Mouse (Mus musculus) lung, postnatal 10 days (tissue): ENCODE measurements around the gene Rpusd1.
"Not testable (repeated sequence)": the region's sequence is repeated elsewhere in the genome, so short reads cannot be mapped to it uniquely, and the experiment has no call there.

Source experiments
- DNase-seq: peaks from one replicate; pipeline ENCODE4 v3.0.0; 2021

Rpusd1 gene

DNA sequence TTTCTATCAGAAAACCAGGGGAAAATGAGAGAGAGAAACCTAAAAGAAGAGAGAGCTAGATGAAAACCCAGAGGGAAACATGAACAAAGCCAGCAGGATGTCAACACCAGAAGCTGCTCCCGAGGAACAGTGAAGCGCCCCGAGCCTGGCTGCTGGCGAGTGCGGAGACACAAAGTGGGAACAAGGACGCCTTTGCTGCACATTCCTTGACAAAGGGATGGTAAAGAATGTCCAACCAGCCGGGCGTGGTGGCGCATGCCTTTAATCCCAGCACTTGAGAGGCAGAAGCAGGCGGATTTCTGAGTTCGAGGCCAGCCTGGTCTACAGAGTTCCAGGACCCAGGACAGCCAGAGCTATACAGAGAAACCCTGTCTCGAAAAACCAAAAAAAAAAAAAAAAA, 14.0 kb downstream of the Rpusd1 start:
- not testable (repeated sequence) for DNase-seq

DNA sequence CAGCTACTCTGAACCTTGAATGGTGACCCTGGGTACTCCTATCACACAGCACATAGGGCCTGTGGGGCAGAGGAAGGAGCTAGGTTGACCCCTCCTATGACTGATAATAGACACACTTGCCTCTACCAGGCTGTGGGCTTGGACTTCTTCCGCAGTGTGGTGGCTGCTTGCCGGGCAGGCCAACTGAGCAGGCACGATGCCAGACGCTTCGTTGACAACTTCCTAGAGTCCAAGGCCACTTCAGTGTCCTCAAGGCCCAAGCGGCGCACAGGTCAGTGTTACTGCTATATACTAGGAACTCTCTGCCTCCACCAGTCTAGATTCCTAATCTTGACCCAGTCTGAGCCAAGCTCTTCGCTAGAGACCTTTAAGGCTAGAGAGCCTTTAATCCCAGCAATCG, 16.4 kb downstream of the Rpusd1 start:
- no peak for DNase-seq

DNA sequence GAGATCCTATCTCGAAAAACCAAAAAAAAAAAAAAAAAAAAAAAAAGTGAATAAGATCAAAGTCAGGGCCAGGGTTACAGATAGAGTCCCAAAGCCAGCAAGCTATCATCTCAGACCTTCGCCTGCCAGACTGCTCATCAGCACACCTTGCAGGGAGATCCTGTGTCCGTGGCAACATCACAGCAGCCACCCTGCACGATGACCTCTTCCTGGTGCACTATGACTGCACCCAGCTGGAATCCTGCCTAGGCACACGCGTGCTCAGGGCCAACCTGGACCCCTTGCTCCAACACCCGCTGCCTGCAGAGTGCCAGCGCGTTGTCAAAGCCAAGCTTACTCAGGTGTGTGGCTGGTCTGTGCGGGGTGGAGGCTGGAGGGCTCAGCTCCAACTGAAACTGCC, 16.8 kb downstream of the Rpusd1 start:
- no peak for DNase-seq

DNA sequence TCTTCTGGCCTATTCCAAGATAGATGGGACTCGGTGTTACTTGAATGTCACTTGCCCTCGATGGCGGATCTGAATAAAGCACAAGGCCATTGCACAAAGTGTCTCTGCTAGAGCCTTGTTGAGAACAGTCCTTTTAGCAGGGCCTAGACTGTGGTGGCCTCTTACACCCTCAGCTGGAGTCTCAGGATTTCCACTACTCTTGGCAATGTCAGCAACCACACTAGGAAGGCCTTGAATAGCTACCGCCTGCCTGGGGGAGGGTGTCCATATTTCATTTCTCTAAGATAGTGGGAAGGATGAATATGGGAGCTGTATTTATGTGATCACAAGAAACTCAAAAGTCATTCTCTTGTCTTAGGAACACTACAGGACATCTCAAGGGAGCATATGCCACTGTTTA, 20.8 kb downstream of the Rpusd1 start:
- DNase-seq, result no peak

DNA sequence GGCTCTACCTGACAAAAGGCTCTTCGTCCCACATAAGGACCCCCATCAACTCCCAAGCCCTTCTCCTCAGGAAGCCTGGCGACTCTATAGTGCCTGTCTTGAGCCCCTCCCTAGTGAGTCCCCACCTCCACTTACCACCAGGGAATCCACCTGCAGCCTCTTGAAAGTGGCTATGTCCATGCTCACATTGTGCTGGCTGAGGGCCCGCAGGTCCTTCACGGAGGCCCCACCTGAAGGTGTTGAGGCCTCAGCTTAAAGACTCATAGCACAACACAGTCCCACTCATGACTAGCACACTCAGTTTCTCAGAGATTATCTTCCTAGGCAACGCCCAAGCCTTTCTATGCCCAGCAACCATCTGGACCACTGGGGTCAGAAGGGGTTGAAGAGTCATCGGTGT, 21.8 kb downstream of the Rpusd1 start:
- no peak for DNase-seq

DNA sequence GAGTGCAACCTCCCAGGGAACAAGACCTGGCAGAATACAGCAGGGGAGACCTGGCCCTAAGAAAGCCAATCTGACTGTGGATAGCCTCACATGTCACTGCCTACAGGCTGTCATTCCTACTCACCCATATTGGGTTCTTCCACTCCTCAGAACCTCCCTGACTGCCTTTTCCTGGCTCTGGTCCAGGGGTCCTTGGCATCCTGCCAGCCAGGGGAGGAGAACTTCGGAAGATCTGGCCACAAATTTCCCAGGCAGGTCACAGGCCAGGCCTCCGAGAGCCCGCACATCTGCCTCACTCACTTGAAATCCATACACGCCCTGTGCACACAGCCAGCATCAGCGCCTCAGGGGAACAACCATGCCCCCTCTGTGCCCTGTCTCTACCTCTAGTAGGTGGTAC, 24.0 kb downstream of the Rpusd1 start:
- DNase-seq, result peak; percentile 68

DNA sequence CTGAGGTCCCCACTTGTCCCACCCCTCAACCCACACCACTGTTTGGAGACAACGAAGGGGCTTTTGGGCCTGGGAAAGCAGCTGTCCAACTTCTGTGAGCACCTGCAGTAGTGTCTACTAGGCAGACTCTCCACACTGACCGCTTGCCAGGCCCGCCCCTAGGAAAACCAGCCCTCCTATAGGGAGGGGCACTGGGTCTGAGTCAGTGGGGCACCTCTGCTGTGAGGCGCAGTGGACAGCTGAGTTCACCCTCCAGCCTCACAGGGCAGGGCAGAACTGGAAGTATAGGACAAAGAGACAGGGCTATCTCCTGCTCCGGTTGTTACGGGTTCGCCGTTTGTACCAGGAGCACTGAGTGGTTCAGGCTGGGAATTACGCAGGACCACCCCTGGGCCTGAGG, 26.8 kb downstream of the Rpusd1 start, which contains the start of gene Msln:
Msln (minus strand) TSS at position 138 of the 400 bp plus-strand sequence.
- DNase-seq, result no peak

DNA sequence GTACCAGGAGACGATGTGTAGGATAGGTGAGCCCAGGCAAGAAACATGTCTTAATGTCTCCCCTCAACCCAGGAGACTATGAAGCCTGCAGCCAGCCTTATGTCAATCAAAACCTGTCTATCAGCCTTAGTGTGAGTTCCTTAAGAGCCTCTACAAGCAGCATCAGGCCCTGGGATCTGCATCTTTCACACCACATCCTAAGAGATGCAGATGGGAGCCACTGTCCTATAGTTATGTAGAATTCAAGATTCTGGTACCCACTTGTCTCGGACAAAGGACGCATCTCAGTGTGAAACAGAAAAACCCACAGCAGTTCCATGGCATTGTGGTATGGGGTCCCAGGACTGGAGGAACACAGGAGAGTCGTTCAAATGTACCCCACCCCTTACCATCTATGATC, 27.6 kb downstream of the Rpusd1 start:
- no peak for DNase-seq

DNA sequence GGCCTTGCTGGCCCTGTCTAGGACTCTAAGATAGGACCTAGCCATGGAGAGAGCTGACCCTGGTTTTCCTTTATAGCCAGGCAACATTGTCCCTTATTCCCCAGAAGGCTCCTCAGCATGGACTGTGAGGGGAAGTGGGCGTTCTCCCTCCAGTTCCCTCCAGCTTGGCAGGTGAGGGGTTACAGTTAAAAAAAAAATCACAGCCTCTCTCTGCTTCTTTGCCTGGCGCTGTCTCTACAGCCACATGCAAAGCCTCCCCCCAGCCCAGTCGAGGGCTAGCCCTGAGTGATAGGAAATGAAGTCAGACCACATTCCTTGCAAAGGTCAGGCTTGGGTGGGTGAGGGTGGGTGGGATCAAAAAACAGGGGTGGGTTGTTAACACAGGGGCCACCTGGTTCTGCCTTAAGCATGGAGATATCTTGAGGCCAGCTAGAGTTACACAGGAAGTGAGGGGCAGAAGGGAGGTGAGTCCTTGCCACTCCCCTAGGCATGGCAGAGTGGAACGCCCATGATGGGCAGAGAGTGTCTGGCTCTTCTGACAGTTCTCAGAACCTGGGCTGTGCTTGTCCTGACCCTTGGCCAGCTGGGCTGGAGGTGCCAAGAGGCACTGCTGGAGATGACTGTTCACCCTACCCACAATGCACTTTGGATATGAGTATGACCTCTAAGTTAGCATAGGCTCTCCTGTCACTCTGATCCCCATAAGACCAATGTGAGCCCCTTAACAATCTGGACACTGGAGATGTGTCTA, 28.3 kb downstream of the Rpusd1 start:
- DNase-seq, result no peak

DNA sequence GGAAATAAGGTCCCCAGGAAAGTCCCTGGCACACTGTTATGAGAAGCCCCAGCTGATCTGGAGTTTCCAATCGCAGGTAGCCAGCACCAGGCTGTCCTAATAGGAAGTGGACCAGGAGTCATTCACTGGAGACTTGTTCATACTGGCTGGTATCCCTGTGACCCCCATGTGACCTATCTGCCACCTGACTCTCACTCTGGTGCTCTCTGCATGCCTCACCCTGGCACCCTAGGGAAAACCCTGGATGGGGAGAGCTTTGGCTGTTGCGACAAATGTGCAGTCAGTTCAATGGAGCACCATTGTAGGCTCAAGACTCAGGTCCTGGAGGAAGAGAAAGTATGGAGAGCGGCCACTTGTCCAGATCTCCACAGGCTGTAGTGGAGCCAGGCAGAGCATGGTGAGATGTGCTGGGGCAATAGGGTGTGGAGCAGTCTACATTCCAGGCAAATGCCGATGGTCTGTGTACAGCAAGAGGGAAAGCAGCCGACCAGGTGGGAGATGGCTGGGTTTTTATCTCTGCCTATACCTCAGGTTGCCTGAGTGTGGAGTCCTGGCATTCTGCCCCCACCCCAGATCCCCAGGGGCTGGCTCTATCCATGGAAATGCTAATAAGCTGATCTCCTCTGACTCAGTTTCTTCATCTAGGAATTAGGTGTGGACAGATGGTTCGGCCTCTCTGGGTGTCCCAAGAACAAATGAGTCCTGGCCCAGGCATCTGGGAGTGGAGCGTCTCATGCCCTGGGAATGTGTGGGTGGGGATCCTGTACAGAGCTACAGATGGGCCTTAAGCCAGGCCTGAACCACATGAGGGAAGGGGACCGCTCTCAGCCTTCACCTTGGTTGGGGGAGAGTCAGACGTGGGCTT, 29.1 kb downstream of the Rpusd1 start:
- peak; percentile 39 for DNase-seq

DNA sequence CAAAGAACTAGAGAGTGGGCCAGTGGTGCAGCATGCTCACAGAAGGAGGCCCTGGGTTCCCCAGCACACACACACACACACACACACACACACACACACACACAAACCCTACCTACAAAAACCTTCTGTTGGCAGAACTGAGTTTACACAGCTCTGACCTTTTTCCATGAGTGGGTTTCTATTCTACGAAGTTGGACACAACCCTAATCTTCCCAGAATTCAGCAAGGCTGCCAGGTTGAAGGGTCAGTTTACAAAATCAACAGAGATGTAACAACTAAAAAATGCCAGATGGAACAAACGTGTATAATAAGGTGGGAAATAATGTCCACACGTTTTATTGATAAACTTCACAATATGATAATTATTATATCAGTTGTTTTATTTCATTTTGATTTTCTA, 30.2 kb downstream of the Rpusd1 start:
- no peak for DNase-seq

DNA sequence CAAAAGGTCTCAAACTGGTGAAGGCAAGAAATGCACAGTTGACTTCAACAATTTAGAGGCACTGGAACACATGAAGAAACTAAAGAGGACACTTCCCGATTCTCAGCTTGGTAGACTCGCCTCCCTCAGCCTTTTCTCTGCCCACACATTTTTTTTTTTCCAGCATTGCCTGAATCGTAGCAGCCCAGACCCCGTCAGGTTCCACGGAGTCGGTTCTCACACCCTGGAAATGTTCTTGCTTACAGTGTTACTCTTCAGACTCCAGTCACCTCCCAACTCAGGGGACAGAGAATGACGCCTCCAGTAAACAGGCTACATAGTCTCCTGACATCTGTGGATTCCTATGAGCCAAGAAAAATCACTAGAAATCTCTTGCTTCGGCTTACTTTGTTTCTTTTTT, 32.7 kb downstream of the Rpusd1 start:
- DNase-seq, result no peak

DNA sequence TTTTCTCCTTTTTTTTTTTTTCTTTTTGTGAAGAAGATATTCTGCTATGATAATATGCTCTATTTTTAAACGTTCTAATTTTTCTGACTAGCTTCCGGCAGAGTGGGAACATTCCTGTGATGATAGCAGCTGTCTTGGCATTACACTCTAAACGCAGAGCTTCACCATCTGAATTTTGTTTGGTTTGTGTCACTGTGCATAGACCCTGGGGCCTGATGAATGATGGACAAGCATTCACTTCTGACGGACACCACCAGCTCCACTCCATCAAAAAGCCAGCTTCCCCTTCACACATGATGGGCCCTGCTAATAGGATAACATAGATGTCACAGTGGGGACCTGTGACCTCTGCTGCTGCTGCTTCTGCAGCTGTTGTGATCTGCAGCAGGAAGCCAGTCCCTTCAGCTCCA, 34.1 kb downstream of the Rpusd1 start:
- peak; percentile 41 for DNase-seq

DNA sequence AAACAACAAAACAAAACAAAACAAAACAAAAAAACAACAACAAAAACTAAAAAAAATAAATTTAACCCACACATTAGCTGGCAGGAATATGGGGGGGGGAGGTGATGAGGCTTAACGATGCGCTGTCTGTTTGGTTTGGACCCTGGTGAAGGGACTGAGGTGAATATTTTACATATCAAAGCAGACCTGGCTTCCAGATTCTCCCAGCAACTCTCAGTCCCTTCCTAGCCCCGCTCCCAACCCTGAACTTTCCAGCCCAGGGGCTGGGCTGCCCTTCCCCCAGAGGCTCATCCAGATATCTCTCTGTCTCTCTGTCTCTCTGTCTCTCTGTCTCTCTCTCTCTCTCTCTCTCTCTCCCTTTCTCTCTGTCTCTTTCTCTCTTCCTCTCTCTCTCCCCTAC, 35.1 kb downstream of the Rpusd1 start:
- no peak for DNase-seq

DNA sequence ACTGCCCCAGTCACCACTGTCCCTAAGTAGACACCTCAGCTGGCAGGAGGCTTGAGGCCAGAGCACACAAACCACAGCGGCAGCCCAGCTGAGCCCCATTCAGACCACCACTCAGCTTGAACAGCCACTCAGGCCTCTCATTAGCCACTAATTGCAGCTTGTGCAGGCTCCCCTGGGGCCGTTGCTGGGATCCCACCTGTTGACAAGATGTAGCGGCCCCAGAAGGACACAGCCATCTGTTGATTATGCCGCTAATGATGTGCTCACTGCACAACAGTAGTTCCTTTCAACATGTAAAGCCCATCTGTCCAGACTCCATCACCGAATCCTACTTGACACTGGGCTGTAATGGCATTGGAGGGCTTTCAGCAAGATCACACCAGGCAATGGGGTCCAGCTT, 38.4 kb downstream of the Rpusd1 start:
- DNase-seq, result no peak

DNA sequence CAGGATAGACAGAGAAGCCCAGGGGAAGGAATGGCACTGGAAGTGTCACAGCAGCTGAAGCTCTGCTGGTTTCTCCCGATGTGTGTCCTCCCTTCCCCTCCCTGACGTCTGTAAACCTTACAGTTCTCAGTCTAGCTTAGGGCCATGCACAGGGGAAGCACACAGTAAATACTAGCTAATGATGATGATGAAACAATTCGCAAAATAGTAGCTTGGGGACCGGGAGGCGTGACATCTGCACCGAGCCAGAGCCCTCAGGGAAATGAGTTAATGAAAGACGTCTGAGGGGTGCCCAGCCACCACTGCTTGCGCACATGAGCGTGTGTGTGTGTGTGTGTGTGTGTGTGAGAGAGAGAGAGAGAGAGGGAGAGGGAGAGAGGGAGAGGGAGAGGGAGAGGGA, 41.9 kb downstream of the Rpusd1 start:
- no peak for DNase-seq

DNA sequence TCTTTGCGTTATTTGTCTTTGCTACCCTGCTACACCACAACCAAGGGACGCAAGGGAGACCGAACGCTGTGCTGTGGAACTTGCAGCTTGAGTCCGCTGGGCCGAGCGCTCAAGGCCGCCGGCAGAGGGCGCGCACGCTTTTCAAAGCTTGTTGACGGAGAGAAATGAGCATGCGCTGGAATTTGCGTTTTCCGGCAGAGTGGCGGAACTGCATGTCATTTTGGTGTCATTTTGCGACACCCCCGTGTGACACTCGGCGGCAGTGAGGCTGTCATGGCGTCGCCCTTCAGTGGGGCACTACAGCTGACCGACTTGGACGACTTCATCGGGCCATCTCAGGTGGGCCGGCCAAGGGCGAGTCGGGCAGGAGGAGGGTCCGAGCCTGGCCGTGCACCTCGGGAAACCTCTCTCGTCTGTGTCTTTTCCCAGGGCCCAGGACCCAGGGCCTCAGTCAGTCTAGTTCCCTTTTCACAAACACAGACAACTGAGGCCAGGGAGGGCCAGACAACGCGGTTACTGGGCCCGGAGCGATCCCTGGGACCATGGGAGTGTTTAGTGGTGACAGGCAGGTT, 46.2 kb downstream of the Rpusd1 start, which contains the start of gene Narfl:
Narfl (plus strand) TSS at position 228 of the 572 bp plus-strand sequence.
- peak; percentile 97 for DNase-seq

DNA sequence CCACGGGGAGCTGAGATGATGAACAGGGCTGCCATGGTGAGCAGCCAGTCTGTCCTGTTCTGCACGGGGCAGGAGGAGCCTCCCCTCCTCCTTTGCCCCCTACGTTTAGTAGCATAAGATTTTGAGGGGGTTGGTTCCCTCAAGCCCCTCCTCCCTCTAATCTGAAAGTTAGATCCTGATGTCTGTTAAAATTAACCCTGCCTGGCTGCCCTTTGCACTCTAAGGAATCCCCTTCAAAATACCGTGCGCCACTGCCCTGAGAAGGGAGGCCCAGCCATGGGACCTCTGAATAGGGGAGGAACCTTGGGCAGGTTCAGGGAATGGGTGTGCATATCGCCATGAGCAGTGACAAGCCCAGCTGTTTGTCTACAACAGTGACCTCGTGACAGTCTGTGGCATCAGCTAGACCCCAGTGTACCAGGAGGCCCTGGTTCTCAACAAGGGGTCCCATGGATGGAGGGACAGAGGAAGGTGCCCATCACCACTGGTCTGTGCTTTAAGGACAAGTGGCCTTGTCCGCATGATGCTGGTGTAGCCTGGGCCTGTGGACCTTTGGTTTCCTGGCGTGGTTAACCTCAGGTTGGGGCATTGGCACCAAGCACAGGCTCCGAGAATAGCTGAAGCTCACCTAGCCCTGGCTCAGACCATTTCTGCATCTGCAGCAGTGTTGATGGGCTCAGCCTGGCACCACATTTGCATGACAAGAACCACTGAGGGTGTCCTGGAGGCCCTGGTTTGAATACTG, 48.0 kb downstream of the Rpusd1 start:
- DNase-seq, result no peak

DNA sequence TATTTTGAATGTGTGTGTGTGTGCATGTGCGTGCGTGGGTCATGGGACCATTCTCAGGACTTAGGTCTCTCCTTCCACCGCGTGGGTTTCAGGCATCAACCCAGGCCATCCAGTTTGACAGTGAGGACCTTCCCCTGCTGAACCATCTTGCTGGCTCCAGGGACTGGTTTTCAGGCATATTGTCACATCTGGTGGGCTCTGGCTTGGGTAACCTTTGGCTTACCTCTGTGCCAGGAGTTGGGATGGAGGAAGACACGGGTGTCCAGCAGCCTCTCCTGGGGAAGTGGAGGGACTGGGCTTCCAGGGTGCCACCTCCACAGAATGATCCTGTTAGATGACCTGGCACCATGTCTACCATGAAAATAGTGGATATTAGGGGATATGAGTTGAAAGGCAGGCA, 50.5 kb downstream of the Rpusd1 start:
- DNase-seq, result no peak
